8 mouse cellular contexts compared by ENCODE assay signal in the genomic region with DNA sequence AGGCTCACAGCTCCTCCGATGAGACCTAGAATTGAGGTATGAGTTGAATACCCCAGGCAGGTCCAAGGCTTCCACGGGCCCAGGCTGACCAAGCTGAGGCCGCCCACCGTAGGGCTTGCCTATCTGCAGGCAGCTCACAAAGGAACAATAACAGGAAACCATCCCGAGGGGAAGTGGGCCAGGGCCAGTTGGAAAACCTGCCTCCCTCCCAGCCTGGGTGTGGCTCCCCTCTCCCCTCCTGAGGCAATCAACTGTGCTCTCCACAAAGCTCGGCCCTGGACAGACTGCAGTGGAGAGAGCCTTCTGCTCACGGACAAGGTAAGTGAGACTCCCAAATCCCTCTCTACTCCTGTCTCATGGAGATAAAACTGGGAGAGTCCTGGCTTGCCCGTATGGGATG. TPM values are rescaled to one million over a fixed set of nuclear protein-coding genes. Genes with fewer than 3 reads are reported as not detected.
DNase-seq lines count a peak whose midpoint lies in the region; ATAC-seq lines count a peak whose summit lies in the region.

Gene Cdh5 (plus strand): TSS at position 211 of the 400 bp plus-strand sequence.

- no peak within 1 kb of the TSS for H3K4me3 ChIP-seq in forebrain, embryonic 11.5 days (ENCODE audit: low read depth, low read length)
- H3K4me3 ChIP-seq in forebrain, embryonic 13.5 days = no peak within 1 kb of the TSS
- H3K4me3 ChIP-seq in hindbrain, embryonic 14.5 days (replicated peaks; ENCODE audit: low read length) = peak within 1 kb of the TSS; percentile 15
- H3K4me3 ChIP-seq in limb, embryonic 10.5 days = peak within 1 kb of the TSS; percentile 24
- no peak within 1 kb of the TSS for H3K4me3 ChIP-seq in midbrain, embryonic 12.5 days

- no peaks in the 10 kb centered on the region for H3K27me3 ChIP-seq in forebrain, embryonic 11.5 days (ENCODE audit: control insufficient read depth, insufficient read depth, low read length)
- no peaks in the 10 kb centered on the region for H3K27me3 ChIP-seq in forebrain, embryonic 13.5 days
- no peaks in the 10 kb centered on the region for H3K27me3 ChIP-seq in hindbrain, embryonic 14.5 days (ENCODE audit: control insufficient read depth, insufficient read depth, low read length)
- H3K27me3 ChIP-seq in limb, embryonic 10.5 days (ENCODE audit: low read depth, poor library complexity, severe bottlenecking) = no peaks in the 10 kb centered on the region
- no peaks in the 10 kb centered on the region for H3K27me3 ChIP-seq in midbrain, embryonic 12.5 days

- H3K27ac ChIP-seq in forebrain, embryonic 11.5 days (ENCODE audit: low read depth, low read length) = no peak within 1 kb of the TSS
- H3K27ac ChIP-seq in forebrain, embryonic 13.5 days = no peak within 1 kb of the TSS
- no peak within 1 kb of the TSS for H3K27ac ChIP-seq in hindbrain, embryonic 14.5 days
- H3K27ac ChIP-seq in limb, embryonic 10.5 days = peak within 1 kb of the TSS; percentile 19; the same call in 1 of the 2 replicates
- no peak within 1 kb of the TSS for H3K27ac ChIP-seq in midbrain, embryonic 12.5 days (replicated peaks)

- H3K4me1 ChIP-seq in forebrain, embryonic 11.5 days (replicated peaks; ENCODE audit: control insufficient read depth, insufficient read depth, low read length) = no peaks in the 10 kb centered on the region
- H3K4me1 ChIP-seq in forebrain, embryonic 13.5 days = peaks cover 6% of the 10 kb centered on the region
- peaks cover 7% of the 10 kb centered on the region; the same call in 1 of the 2 replicates for H3K4me1 ChIP-seq in hindbrain, embryonic 14.5 days (replicated peaks; ENCODE audit: control insufficient read depth, insufficient read depth, low read length)
- peaks cover 18% of the 10 kb centered on the region for H3K4me1 ChIP-seq in limb, embryonic 10.5 days
- no peaks in the 10 kb centered on the region for H3K4me1 ChIP-seq in midbrain, embryonic 12.5 days

- no peak within 1 kb of the TSS for H3K9ac ChIP-seq in forebrain, embryonic 11.5 days (ENCODE audit: low read length)
- H3K9ac ChIP-seq in forebrain, embryonic 13.5 days = no peak within 1 kb of the TSS
- no peak within 1 kb of the TSS for H3K9ac ChIP-seq in hindbrain, embryonic 14.5 days
- H3K9ac ChIP-seq in midbrain, embryonic 12.5 days (replicated peaks) = no peak within 1 kb of the TSS

- ATAC-seq in forebrain, embryonic 11.5 days (replicated peaks; ENCODE audit: low FRiP score) = no peak
- ATAC-seq in forebrain, embryonic 13.5 days = no peak
- ATAC-seq in hindbrain, embryonic 14.5 days (ENCODE audit: low FRiP score) = no peak
- ATAC-seq in midbrain, embryonic 12.5 days (ENCODE audit: low FRiP score, low read depth) = no peak

- H3K4me2 ChIP-seq in forebrain, embryonic 11.5 days (ENCODE audit: low read depth, low read length, severe bottlenecking) = no peak within 1 kb of the TSS
- H3K4me2 ChIP-seq in forebrain, embryonic 13.5 days = no peak within 1 kb of the TSS
- no peak within 1 kb of the TSS for H3K4me2 ChIP-seq in hindbrain, embryonic 14.5 days (replicated peaks)
- H3K4me2 ChIP-seq in midbrain, embryonic 12.5 days (replicated peaks) = no peak within 1 kb of the TSS

- H3K36me3 ChIP-seq in forebrain, embryonic 11.5 days (ENCODE audit: control insufficient read depth, insufficient read depth, low read length) = no peaks in the 10 kb centered on the region
- no peaks in the 10 kb centered on the region for H3K36me3 ChIP-seq in forebrain, embryonic 13.5 days (ENCODE audit: poor library complexity, severe bottlenecking)
- no peaks in the 10 kb centered on the region for H3K36me3 ChIP-seq in hindbrain, embryonic 14.5 days (replicated peaks; ENCODE audit: control insufficient read depth, insufficient read depth)
- no peaks in the 10 kb centered on the region for H3K36me3 ChIP-seq in limb, embryonic 10.5 days
- H3K36me3 ChIP-seq in midbrain, embryonic 12.5 days = no peaks in the 10 kb centered on the region

- WGBS in forebrain, embryonic 11.5 days = 69% methylated on average over 8 of the region's 8 CpGs
- 64% methylated on average over 8 of the region's 8 CpGs for WGBS in forebrain, embryonic 13.5 days
- WGBS in hindbrain, embryonic 14.5 days = 68% methylated on average over 8 of the region's 8 CpGs
- 72% methylated on average over 8 of the region's 8 CpGs for WGBS in limb, embryonic 10.5 days
- 67% methylated on average over 8 of the region's 8 CpGs for WGBS in midbrain, embryonic 12.5 days

- no peaks in the 10 kb centered on the region for H3K9me3 ChIP-seq in forebrain, embryonic 11.5 days (ENCODE audit: control insufficient read depth, low read length)
- H3K9me3 ChIP-seq in forebrain, embryonic 13.5 days (replicated peaks) = no peaks in the 10 kb centered on the region
- no peaks in the 10 kb centered on the region for H3K9me3 ChIP-seq in hindbrain, embryonic 14.5 days (ENCODE audit: control insufficient read depth, low read length)
- H3K9me3 ChIP-seq in limb, embryonic 10.5 days (replicated peaks) = no peaks in the 10 kb centered on the region
- no peaks in the 10 kb centered on the region for H3K9me3 ChIP-seq in midbrain, embryonic 12.5 days

- no peak for DNase-seq in forebrain, embryonic 11.5 days (ENCODE audit: low spot score)
- peak; percentile 31 for DNase-seq in gastrocnemius, postnatal 10 days
- DNase-seq in hindbrain, embryonic 14.5 days (ENCODE audit: low spot score) = no peak
- DNase-seq in limb, embryonic 10.5 days (ENCODE audit: low spot score) = no peak
- no peak for DNase-seq in embryo, embryonic 11 days
- DNase-seq in cerebellum, adult 9-11 months = no peak

RNA-seq across cellular contexts. Expression of gene Cdh5, which starts in this region (rescaled TPM):
- polyA plus RNA-seq in forebrain, embryonic 11.5 days (2014; fragmentation: Nextera tagmentation; extraction: Ambion mirVana) = 13.2 and 15.9 TPM in 2 replicates
- 8.9 and 9.1 TPM in 2 replicates for polyA plus RNA-seq in forebrain, embryonic 13.5 days (2015; fragmentation: Nextera tagmentation; extraction: Ambion mirVana)
- total RNA-seq in gastrocnemius, postnatal 10 days (2021) = 100 to 1,000 TPM; 145 to 168 TPM
- 16.6 and 17.3 TPM in 2 replicates for polyA plus RNA-seq in hindbrain, embryonic 14.5 days (2014; fragmentation: Nextera tagmentation; extraction: Ambion mirVana)
- polyA plus RNA-seq in limb, embryonic 10.5 days (2016; fragmentation: Nextera tagmentation; extraction: Ambion mirVana) = 17.5 and 19.8 TPM in 2 replicates
- polyA plus RNA-seq in midbrain, embryonic 12.5 days (2016; fragmentation: Nextera tagmentation; extraction: Ambion mirVana) = 14.0 and 16.5 TPM in 2 replicates

Comparison
In these comparisons a context has a peak if more than half of its experiments do, and no peak if none do; other contexts are left out.
1. H3K4me3 ChIP-seq: peak in hindbrain, embryonic 14.5 days (single experiment) and limb, embryonic 10.5 days (single experiment); none in forebrain, embryonic 11.5 days (single experiment), forebrain, embryonic 13.5 days (single experiment) and midbrain, embryonic 12.5 days (single experiment).